Mouse (Mus musculus): Measurements from ENCODE around the gene Sergef.
A peak's percentile ranks its signal among the peaks of the same experiment; 100 is the strongest.

The Sergef gene

GRCm38 (mm10) chr7:46536456-46537097 lies 103.0 kb downstream of the Sergef start:
- DNase-seq = no peak

DNA sequence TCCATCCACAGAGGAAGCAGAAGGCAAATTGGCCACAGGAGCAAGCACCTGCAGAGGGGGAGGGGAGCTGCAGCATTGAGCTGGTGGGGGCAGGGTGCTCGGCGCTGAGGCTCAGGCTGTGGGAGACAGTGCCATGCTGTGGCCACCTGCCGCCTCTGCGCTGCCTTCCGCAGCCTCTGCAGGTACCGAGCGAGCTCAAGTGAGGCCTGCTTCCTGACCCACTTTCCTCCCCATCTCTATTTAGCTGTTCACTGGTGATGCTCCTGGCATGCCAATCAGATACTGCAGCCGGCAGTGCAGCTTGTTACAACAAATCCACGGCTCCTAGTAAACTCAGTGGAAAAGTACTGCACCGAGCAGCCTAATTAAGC lies 104.2 kb downstream of the Sergef start:
- DNase-seq = peak; percentile 76 to 84

DNA sequence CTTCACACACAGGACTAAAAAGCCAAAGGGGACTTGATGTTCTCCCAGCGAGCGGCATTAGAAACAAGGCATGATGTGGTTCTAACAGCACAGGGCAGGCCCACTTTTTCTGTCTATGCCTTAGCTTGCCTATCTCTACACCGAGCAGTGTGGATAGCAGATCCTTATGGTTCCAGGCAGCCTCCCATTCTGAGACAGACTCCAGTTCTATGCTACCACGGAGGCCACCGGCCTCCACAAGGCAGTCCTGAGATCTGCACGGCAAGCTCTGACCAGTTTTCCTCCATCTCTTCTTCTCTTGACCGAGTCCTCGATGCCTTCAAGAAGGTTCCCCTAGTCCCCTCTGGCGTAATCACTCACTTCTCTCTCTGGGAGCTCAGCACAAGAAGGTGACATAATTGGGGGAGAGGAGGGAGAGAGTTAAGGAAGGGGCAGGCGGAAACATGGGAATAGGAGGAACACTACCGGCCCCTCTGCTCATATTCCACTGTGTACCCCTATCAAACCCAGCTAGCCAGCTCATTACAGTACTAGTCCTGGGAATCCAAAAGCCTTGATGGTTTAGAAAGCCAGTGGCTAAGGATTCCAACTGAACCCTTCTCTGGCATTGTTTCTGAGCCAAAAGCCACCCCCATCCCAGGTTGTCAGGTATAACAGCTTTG lies 104.7 kb downstream of the Sergef start:
- no peak for DNase-seq

DNA sequence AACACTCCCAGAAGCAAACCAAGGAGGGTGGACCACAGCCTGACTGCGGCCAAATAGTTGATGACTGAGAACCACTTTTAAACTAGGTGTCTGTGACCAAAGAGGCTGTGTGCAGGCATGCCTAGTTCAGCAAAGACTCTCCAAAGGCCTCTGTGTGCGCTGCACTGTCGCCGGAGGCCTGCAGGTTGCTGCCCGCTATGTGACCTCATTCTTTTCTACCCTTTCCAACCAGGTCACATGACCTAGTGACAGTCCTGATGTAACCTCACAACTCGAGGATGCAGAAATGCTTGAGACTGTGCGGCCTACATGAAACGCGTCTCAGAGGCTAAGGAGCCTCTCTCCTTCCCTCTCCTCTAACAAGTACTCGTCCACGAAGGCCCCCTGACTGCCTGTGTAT lies 106.1 kb downstream of the Sergef start:
- DNase-seq = peak in 1 of 2 experiments; percentile 25

DNA sequence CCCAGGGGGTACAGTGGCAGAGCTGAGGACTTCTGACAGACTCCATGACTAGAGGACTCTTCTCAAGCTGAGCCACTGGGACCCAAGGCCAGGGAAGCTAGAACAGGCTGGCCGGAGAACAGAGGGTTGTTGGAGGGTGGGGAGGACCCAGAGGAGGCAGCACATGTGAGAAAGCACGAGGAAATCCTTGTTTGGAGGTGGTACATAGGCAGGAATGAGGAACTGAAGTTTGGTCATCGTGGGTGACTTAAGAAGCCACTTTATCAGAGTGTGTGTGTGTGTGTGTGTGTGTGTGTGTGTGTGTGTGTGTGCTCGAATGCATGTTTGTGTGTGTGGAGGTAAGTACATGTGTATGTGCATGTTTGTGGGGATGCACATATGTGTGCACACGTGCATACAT lies 108.3 kb downstream of the Sergef start:
- no peak for DNase-seq

GRCm38 (mm10) chr7:46529930-46530329 lies 109.7 kb downstream of the Sergef start:
- DNase-seq = no peak

GRCm38 (mm10) chr7:46529259-46529658 lies 110.3 kb downstream of the Sergef start:
- no peak for DNase-seq

DNA sequence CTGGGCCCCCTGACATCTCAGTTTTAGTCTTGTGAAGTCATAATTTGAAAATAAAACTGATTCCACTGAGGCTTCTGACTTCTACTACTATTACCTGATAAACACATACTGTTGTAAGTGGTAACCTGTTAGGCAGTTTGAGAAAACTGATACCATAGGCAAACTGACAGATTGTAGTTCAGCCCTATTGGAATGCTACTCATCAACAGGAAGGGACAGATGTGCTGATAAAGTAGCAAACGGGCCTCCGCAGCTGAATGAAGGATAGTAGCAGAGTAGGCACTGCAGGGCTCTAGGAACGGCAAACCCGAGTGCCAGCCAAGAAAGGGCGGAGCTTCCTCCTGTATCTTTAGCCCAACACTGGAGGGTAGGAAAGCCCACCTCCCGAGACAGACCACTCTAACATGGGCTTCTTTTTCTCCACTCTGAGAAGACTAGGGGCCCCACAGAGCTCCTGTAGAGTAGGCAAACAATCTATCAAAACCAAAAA lies 112.9 kb downstream of the Sergef start:
- no peak for DNase-seq

DNA sequence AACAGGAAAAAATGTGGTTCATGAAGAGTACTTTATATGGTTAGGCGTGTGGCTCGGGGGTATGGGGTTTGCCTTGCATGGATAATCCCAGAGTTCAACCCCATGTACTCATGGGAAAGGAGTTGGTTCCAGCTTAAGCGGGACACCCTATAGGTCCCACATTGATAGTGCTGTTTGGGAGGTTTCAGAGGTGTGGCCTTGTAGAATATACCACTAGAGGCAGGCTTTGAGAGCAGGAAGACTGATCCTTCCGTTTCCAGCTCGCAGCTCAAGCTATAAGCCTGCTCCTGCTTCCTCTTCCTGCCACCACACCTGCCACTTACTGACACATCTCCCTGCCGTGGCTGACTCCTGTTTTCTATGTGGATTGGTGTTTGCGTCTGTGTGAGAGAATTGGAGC lies 116.4 kb downstream of the Sergef start:
- DNase-seq = no peak

GRCm38 (mm10) chr7:46521794-46522193 lies 117.8 kb downstream of the Sergef start:
- no peak for DNase-seq

GRCm38 (mm10) chr7:46519148-46519547 lies 120.5 kb downstream of the Sergef start:
- DNase-seq = no peak

DNA sequence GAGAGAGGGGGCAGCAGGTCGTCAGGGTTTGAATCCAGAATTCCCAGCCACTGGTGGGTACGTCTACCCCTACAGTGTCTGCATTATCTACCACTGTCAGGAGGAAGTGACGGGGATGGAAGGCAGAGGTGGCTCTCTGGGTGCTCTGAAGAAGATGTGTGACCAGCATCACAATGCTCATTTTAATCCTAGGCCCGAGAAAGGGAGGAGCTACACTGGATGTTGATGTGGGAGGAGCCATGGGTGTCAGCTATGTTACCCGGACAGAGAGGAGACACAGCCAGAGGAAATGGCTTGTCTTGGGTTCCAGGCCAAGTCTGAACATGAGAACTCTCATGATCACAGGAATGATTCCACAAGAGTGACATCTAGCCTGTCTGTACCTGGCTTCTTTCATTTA lies 122.4 kb downstream of the Sergef start:
- no peak for DNase-seq

GRCm38 (mm10) chr7:46515960-46516359 lies 123.6 kb downstream of the Sergef start:
- DNase-seq = no peak

DNA sequence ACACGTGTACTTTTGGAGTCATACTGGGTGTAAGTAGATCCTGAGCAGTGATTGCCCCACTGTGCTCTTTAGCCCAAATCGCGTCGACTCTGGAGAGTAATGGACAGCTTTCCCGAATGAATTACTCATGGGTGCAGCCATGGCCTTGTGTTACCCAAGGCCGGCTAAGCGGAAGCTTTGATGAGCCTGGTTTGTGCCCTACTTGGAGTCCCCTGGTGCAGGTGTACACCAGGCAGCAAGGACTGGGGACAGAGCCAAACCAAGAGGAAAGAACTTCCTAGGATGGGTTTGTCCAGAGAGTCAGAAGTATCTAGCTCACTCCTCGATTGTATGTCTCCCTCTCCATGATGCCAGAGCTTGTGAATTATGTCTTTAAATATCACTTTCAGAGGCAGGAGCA lies 124.6 kb downstream of the Sergef start:
- DNase-seq = no peak

DNA sequence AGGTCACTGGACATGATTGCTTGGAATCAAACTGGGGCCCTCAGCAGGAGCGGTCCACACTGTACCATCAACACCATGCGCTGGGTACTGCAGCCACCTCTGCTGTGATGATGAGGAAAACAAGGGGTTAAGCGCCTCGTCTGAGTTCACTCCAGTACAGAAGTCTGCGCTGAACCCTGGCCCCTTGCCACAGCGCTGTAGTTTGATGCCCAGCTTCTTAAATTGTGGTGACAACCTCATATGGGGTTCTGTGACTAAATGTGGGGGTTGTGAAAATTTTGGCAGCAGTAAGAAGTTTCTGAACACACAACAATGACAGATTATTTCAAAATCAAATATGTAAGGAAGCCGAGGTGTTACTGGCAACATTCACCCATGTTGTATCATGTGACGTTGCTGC lies 126.0 kb downstream of the Sergef start:
- no peak for DNase-seq

GRCm38 (mm10) chr7:46512792-46513191 lies 126.8 kb downstream of the Sergef start:
- DNase-seq = no peak

DNA sequence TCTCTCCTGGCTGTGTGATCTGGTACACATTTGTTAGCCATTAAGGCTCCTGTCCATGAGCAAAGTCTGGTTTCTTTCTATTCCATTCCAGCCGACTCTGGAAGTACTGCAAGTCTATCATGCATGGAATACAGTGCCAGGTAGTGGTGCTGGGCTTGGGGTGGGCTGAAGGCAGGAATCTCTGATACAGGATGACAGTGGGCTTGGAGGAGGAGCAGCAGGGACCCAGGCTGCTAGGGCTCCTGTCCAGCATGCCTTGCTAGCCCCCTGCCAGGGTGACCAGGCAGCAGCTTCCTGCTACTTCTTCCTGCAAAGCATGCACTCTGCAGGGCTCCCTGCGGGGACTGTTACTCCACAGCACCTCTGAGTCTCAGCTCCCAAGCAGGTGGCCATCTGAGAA lies 128.8 kb downstream of the Sergef start:
- no peak for DNase-seq

DNA sequence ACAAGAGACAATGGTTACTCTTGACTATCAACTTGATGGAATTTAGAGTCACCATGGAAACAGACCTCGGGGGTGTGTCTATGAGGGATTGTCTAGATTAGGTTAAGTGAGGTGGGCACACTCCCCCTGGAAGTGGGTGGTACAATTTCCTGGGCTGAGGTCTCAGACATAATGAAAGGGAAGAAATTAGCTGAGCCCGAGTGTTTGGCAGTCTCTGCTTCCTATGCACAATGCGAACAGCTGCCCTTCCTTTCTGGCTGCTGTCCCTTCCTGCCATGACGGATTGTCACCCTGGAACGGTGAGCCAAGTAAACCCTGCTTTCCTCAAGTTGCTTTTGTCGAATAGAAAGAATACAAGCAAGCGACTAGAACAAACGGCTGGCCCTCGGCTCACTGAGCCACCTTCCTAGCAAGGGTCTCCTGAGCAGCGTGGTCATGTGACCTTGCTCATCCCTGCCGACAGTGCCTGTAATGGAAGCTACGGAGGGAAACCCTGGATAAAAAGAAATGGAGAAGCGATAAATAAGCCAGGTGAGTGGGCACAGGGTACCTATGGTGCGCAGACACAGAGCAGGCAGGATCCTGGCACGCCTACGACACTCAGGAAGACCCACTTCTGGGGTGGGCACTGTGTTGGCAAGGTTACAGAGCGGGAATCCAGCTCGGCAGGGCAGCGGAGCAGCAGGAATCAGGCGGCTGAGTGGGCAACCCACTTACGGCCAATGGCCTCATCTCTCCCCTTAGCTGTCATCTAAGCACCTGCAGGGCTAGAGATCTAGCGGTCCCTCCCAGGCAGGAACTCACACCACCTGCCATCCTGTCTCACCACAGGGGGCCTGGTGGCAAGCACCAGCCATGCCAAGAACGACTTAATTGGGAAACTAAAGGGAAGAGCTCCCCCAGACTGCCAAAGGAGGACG lies 130.0 kb downstream of the Sergef start:
- DNase-seq = peak in 1 of 2 experiments; percentile 22

DNA sequence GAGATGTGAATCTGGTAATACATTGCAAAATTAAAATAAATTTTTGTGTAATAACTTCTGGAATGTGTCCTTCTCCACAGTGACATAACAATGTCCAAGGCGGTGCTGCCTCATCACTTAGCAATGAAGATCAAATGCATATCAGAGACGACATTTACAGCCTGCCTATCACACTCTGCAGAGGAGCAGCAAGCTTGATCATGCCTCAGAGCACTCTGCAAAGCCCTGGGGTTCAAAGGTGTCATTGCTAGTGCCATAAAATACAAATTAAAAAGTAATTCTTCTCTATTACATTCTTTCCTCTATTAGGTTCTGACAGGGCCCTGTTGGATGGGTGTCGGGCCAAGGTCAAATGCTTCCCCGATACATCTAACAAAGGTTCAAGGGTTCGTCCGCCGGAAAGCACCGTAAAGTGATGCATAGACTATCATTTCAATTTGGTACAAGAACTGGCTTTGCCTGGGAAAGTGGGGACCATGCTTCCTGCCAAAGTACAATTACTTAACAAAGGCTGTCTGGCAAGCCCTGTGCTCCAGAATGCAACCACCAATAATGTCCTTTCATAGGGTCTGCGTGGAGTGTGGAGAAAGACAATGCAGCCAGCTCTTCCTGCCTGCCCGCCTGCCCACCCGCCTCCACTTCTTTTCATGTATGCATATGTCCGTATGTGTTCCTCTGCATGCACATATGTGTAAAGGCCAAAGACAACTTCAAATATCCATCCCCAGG lies 130.9 kb downstream of the Sergef start:
- no peak for DNase-seq

GRCm38 (mm10) chr7:46504157-46504556 lies 135.4 kb downstream of the Sergef start:
- no peak for DNase-seq

GRCm38 (mm10) chr7:46502650-46503049 lies 137.0 kb downstream of the Sergef start:
- no peak for DNase-seq

- no peak for DNase-seq
Observed at GRCm38 (mm10) chr7:46501458-46501857, 138.1 kb downstream of the Sergef start.

DNA sequence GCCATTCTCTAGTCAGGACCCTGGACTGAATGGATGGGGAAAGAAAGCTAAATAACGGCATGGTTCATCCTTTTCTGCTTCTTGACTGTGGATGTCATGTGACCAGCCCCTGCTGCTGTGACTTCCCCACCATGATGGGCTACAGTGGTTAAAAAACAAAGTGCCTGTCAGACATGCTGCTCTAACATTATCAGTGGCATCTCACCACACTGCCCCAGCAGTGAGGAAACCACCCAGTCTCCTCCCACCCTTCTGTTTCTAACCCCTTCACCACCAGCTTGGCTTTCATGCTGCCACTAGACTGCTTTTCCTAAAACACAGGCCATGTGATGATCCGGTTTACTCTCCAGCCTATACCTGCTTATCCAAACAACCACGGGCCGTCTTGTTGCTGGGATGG lies 140.0 kb downstream of the Sergef start:
- DNase-seq = peak; percentile 19 to 48

Measured in thymus, postnatal 36 days (tissue).